Mouse (Mus musculus) ovary, postnatal 14 days (tissue): ENCODE measurements around the gene Gorasp2.
A peak's percentile ranks its signal among the peaks of the same experiment; 100 is the strongest.

Source experiments
- DNase-seq: peaks from one replicate; pipeline ENCODE4 v3.0.0; 2022; ENCODE audit warnings: low spot score

Gene Gorasp2

DNA sequence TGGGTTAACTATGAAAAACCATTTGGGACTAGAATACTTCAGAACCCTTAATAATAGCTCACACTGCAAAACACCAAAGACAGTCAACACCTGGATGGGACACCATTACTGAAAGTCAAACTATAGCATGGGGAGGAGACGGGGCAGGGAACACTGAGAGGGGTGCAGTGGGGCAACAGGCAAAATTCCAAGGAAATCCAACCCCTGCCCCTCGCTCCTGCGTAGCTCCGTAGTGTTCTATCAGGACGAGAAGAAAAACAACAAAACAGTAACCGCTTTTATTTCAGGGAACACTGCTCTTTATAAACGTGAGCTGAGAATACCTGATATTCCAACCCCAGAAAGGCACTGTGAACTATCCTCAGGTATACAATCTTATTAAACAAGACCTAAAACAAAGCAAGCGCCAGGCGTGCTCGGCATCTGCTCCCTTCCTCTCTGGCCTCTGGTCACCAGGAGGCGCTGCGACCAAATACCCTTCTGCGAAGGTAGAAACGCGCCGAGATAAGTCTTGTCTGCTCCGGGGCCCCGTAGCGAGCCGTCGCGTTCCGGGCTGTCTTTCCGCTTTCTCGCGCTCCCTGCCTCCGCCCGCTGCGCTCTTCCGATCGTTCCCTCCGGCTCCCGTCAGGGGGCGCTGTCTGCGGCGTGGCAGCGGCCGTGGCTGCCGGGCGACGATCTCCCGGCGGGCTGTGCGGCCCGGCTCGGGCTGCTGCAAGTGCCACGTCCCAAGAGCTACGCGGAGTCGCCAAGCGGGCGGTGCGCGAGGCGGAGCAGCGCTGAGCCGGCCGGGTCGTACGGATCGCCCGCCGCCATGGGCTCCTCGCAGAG, at the start of gene Gorasp2:
Gene Gorasp2, plus strand, starts transcription at position 690 of the 828 bp plus-strand sequence.
- peak; percentile 92 for DNase-seq

DNA sequence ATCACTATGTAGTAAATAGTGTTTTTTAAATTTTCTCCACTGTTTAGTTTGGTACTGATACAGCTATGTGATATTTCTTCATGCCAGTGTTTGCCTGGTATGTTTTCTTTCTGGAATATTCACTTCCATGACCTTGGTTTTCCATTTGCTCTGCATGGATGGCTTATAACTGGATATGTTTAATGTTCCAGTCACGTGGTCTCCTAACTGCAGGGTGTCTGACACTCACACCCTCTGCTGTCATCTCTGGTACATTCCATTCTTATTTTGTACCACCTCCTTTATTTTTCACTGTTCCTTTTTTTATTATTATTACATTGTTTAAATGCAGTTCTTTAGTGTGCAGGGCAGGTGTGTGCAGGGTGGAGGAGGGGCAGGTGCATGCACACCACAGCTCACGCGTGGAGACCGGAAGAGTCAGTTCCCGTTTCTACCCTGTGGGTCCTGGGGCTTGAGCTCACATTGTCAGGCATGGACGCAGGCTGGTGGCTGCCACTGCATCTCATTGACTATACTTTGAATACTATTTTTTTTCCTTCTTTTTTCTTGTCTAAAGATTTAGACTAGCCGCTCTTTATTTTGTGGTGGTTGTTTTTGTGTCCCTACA, 46.5 kb upstream of the Gorasp2 start:
- DNase-seq, result no peak

DNA sequence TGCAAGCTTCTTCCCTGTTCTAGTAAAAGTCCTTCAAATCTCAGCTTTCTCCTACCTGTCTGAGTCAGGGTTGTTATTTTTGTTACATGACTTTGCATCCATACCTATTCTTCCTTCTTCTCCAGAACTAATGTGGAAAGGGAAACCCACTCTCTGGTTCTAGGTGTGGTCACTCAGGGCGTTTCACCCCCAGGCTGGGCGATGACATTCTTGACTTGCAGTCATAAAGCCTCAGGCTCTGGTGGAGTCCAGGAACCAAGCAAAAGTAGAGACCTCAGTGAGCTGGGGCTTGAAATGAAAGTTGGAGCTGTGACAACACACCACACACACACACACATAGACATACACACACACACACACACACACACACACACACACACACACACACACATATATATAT, 45.3 kb upstream of the Gorasp2 start:
- DNase-seq, result no peak

DNA sequence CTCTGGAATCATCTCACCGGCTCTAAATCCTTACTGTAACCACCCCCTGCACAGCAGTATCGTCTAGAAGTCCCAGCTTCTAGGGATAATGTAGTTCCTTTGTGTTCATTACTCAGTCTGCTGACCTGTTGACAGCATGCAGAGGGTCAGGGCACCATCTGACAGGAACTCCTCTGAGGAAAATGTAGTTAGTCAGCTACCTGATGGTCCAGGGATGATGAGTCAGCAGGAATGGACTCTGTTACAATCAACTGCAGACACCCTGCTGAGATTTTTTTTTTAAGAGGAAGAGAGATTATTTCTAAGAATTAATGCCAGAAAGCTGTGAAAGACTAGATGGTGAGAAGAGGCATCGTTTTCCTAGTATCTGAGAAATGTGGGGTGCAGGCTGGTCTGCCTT, 44.8 kb upstream of the Gorasp2 start:
- no peak for DNase-seq

DNA sequence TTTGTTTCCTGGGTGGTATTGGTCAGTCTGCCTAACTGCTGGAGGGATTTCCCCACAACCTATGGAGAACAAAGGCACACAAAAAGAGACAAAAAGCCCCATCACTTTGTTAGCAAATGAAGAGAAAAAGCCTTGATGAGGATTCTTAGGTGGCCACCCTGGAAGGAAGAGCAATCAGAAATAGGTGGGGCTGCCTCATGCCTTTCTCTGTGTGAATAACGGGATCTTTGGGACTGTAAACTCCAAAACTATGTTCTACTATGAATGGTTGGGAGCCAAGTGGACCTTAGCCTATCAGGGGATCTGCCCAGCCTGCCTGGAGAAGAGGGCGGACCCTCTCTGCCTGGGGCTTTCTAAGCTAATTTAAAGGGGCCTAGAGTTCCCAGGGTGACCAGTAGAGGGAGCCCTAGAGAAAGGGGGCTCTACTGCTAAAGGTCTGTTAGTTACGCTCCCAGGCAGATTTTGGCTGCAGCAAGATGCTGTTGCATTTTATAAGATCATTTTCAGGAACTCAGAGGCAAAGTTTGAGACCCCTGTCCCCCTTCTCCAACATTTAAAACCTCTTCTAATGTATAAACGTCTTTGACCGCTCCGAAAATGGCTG, 42.0 kb upstream of the Gorasp2 start:
- DNase-seq, result no peak

DNA sequence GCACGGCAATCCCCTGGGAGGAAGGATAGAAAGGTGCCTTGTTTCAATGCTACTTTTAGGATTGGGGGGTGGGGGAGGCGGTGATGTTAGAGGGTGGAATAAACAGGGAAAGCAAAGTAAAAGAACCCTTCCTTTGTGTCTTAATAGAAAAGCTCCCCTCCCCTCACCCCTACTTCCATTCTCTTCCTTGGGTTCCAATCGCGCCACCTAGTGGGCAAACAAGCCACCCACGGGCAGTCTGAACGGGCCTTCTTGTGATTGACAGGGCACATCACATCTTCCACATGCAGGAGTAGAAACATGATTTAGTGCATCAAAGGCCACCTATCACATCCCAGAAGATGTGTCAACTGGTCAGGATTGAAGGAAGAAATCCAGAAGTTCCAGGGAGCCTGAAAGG, 41.2 kb upstream of the Gorasp2 start:
- peak; percentile 11 for DNase-seq

DNA sequence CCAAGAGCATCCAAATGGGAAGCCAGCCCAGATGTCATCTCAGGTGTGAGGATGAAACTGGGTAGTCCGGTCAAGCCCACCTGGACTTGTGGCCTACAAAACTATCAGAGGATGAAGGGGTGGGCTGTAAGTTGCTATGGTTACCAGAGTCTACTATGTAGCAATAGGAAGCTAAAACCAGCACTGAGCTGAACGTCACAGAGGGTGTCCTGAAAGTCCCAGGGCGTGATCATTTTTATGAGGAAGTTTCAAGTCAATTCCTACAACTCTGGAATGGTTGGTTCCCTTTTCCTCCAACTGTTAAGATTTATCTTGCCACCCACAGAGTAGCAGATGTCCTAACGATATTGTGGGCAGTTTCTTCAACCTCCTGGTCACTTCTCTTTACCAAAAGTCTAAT, 39.1 kb upstream of the Gorasp2 start:
- no peak for DNase-seq

DNA sequence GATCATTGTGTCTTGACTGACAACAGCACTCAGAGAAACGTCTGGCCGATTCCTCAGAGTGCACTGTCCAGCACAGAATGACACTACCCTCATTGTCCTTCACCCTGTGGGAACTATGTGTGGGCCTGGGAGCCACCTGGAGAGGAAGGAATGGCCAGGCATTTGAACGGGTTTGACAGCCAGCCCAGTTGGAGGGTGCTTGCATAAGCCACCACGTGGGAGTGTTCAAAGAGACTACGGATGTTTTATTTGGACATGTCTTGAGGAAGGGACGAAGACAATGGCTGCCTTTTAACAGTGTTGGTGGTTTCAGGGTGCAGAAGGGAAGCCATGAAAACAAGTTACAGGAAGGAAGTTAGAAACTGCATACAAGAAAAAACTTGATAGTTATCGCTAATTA, 35.6 kb upstream of the Gorasp2 start:
- DNase-seq, result no peak

DNA sequence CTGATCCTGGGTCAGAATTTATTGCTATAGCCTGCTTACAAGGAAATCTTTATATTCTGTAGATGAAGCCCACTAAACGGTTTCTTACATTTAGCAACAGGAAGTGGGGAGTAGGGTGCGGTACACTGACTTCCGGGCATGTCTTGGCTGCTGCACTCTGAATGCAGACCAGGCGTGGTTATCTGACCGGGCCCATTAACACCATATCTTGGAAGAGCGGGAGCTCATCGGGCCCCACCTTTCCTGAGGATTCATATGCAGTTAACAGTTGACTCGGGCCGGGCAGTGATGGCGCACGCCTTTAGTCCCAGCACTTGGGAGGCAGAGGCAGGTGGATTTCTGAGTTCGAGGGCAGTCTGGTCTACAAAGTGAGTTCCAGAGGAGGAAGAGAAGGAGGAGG, 33.0 kb upstream of the Gorasp2 start:
- no peak for DNase-seq

DNA sequence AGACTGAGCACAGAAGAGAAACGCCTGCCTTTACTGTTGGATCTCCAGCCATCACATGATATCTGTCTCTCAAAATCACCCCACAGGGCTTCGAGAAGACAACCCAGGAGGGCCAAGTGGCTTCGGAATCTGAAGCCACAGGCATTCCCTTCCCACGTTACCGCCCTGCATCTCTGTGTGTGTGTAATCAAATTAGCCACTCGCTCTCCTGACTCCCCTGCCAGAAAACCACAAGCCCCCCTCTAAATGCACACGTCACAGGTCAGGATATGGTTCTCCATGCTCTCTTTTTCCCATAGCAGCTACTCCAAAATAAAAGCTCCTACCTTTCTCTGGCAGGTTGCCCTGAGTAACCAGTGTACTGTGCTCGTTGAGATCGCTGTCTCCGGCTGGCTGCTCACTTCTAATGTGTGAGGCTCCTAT, 32.0 kb upstream of the Gorasp2 start:
- peak; percentile 24 for DNase-seq

DNA sequence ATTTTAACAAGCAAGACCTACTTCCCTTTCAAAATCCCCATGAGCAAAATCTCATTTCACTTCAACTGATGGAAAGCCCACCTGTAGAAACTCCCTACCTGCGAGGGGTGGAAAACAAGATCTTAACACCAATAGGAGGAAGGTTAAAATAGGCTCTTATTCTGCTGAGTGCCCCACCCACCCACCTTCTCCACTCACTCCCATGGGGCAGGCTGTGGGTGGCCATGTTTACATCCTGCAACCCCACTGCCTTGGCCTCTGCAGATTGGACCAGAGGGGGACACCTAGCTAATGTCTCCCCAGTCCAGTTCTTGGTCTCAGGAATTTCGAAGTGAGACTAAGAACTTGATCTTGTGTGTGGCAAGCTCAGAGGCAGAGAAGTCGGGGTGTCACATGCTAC, 31.5 kb upstream of the Gorasp2 start:
- DNase-seq, result no peak

DNA sequence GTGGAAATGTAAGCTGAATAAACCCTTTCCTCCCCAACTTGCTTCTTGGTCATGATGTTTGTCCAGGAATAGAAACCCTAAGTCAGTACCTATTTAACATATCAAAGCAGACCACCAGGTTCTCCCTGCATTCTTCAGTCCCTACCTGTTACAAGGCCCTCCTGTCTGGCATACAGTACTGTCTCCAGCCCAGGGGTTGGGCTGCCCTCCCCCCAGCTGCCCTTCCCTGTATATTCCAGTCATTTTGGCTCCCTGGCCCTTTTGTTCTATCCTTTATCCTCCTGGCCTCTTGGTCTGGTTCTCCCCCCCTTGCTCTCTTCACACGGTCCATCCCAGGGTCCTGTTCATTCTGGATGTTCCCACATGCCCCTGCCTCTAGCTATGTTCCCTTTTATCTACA, 30.1 kb upstream of the Gorasp2 start:
- no peak for DNase-seq

DNA sequence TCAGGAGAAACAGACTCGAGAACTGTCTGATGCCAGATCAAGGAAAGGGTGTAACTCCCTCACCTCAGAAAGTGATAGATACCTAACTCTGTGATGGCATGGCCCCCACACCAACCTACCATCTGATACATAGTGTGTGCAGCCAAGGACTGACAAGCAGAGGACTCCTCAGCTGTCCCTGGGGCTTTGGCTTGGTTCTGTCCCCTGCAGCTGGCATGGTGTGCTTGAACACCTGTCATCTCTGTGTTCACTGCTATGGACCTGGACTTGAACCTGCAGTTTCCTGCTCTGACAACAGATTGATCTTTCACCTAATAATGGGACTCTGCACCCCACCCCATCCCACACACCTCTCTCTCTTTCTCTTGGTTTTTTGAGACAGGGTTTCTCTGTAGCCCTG, 29.0 kb upstream of the Gorasp2 start:
- no peak for DNase-seq

DNA sequence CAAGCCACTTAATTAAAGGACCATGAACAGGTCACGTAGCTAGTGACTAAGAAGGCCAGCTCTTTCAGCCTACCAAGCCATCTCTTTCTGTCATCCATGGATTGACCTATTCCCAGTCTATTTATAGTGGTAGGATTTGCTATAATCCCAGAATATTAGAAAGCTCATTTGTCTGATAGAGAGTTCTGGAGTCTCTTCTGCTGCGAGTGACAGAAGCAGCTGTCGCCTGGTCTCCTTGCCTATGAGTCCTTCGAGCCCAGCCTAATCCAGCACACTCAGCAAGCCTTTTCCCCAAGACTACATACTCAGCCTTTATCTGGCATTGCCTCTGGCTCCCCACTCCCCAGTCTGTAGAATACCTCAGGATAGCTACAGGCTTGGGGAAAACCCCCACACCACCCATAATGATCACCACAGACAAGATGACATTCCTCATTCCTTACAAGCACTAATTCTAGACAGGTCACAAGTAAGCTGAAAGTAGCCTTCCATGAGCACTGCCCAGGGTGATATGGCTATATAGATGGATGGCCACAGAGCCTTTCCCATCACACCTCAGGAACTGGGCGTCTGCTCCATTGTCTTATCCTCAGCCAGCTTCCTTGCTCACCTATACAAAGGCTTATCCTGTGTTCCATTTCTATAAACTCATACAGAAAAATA, 27.2 kb upstream of the Gorasp2 start:
- no peak for DNase-seq

DNA sequence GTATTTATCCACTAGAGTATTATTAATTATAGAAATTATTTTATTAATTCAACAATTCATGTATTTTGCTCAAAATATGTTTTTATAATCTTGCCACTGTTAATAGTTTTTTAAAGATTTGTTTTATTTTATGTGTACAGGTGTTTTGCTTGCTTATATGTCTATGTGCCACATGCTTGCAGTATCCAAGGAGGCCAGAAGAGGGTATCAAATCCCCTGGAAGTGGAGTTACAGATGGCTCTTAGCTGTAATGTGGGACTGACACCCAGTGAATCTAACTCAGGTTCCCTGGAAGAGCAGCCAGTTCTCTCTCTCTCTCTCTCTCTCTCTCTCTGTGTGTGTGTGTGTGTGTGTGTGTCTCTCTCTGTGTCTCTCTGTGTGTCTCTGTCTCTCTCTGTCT, 20.4 kb upstream of the Gorasp2 start:
- DNase-seq, result no peak

DNA sequence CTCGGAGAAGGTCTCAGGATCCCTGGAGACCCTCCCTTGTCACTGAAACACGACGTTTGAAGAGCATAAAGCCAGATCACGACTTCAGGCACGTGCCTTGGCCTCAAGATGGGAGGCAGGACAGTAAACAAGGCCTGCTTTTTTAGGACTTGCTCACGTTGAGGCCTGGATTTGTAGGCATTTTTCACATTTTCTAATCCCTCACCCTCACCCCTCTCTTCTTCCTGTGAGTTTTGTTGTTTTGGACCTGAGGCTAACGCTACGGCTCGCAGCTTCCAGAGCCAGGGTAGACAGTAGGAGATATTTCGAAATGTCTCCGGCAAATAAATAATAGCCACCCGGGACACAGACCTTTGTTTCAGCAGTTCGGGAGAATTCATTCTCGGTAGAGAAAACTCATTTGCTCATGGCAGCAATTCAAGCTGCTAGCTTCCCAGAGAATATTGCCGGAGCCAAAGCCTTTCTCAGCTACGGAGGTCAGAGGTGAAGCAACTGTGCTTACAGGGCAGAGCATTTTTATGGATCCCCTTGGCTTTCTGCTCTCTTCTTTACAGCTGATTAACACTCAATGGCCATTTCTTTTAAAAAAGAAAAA, 18.3 kb upstream of the Gorasp2 start:
- DNase-seq, result peak; percentile 5

DNA sequence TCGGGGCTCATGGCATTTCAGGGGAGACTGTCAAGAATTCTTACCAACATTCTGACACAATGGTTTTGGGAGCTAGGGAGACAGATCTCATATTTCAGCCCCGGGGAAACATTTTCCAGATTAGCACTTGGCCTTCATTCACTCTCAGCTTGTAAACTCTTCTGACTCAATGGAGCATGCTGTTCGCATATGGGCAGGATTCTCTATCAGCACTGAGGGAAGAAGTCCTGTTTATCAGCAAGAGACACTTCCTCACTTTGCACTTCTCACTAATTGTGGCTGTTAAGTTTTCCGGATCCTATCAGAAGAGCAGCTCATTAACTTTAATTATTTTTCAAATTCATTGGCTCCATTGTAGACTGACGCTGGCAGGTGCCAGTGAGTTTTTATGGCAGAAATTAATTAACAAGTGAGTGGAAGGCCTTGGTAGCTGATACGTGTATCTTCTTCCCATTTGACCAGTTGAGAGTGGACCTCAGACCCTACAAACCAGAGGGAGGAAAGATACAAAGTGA, 16.1 kb upstream of the Gorasp2 start:
- no peak for DNase-seq

DNA sequence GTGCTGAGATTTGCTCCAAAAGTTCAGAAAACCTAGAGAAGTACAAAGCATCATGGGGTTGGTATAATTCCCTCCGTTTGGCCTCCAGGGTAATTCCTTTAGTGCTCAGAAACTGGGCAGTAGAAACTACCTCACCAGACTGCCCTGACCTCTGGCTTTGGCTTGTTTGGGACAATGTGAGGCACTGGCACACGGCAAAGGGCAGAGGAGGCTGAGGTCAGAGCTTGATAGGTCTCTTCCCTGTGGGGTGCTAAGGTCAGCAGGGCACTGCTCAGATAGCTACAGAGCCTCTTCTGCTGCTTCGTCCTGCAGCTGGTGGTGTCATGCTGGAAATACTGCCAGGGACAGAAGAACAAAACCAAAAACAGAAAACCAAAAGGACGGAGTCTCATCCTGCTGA, 13.7 kb upstream of the Gorasp2 start:
- no peak for DNase-seq

DNA sequence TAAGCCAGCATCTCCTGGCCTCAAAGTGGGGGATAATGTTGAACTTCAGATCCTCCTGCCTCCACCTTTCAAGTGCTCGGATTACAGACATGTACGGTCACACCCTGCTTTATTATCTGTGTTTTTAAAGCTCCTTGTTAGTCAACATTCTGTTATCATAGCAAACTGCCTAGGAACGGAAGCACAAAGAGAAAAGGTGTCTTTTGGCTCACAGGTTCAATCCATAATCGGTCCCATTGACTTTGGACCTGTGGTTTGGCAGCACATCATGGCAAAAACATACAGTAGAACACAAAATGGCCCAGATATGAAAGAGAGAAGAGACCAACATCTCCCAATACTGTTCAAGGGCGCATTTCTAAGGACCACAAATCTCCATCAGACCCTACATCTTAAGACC, 13.1 kb upstream of the Gorasp2 start:
- no peak for DNase-seq

DNA sequence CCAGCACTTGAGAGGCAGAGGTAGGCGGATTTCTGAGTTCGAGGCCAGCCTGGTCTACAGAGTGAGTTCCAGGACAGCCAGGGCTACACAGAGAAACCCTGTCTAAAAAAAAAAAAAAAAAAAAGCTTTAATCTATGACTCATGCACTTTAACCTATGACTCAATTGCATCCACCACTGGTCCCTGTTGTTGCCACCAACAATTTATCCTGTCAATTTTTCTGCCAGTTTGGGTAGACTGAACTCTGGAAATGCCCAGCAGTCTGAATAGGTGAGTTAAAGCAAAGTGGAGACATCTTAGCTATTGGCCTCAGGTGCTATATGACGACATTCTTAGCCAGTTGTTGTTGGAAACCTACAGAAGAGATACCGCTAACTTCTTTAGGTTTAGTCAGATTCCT, 11.9 kb upstream of the Gorasp2 start:
- no peak for DNase-seq

DNA sequence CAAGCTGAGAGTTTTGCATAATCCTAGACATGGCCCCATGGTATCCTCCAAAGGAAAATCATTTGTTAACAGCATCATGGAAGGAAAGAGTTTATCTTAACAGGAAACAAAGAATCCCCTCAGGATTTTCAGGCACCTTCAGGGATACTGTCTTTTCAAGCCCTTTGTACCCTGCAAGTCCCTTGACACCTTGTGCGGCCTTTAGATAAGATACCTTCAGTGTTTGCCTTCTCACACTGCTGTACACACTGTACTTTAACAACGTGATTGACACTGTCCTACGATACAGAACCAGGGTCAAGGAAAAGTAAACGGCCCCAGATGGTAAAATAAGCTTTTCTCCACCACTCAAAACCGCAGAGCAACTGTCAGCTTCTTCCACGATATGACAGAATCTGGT, 9.6 kb upstream of the Gorasp2 start:
- DNase-seq, result no peak

DNA sequence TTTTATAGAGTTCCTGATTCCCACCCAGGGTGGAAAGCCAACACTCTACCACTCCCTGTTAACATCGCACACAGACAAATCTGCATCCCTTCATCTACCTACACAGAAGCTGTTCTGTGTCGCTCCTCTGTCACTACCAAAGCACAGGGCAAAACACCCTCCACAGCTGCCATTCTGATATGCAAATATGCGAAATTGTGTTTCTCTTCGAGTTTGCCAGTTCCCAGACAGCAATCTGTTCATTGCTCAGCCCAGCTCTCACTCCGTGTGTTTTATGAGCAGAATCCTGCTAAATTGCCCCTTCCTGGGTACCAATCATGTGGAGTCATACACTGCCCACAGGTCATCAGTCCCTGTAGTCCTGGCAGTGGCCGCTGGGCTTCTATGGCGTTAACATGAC, 4.3 kb upstream of the Gorasp2 start:
- DNase-seq, result no peak
